Mouse (Mus musculus) adrenal gland, adult 2 months (tissue): Measurements from ENCODE around the gene Gpr87. TPM values are rescaled to one million over a fixed set of nuclear protein-coding genes. Genes with fewer than 3 reads are reported as not detected.

ENCODE experiments used
- DNase-seq: peaks from one replicate; pipeline ENCODE4 v3.0.0; 2021
- long read RNA-seq: library from polyadenylated mRNA; stranded (forward); transcript quantifications from one replicate; pipeline ENCODE4 v2.0.0, GENCODE M21; 2021
- polyA plus RNA-seq: library from polyadenylated mRNA; depleted of rRNA; stranded (reverse); fragments of >200 nt; gene quantifications from 2 replicates; pipeline ENCODE4 v1.2.3, GENCODE M21; 2012; rRNA removed
- total RNA-seq, 2 experiments: library from RNA; stranded (reverse); gene quantifications; 2 replicates each; pipeline ENCODE4 v1.2.3; 2021

Gpr87 gene
- total RNA-seq (not detected), polyA plus RNA-seq (not detected in 2 replicates)
- long read RNA-seq = 0 reads

GRCm38 (mm10) chr3:59194938-59195337, at the start of gene Gpr87:
Gene Gpr87, minus strand, starts transcription at chr3:59195104.
- DNase-seq = no peak

GRCm38 (mm10) chr3:59243384-59243783, 48.5 kb upstream of the Gpr87 start:
- no peak for DNase-seq

GRCm38 (mm10) chr3:59234878-59235277, 40.0 kb upstream of the Gpr87 start:
- no peak for DNase-seq

GRCm38 (mm10) chr3:59230912-59231311, 36.0 kb upstream of the Gpr87 start:
- no peak for DNase-seq

GRCm38 (mm10) chr3:59228730-59229551, 34.0 kb upstream of the Gpr87 start:
- DNase-seq = peak; percentile 20

- DNase-seq = no peak
Measured at GRCm38 (mm10) chr3:59227696-59228095, 32.8 kb upstream of the Gpr87 start.

- no peak for DNase-seq
Measured at GRCm38 (mm10) chr3:59225411-59225810, 30.5 kb upstream of the Gpr87 start.

GRCm38 (mm10) chr3:59222303-59222702, 27.4 kb upstream of the Gpr87 start:
- no peak for DNase-seq

GRCm38 (mm10) chr3:59219326-59219725, 24.4 kb upstream of the Gpr87 start:
- DNase-seq = no peak

GRCm38 (mm10) chr3:59217211-59217610, 22.3 kb upstream of the Gpr87 start:
- DNase-seq = no peak

GRCm38 (mm10) chr3:59212404-59212803, 17.5 kb upstream of the Gpr87 start:
- DNase-seq = no peak

- DNase-seq = no peak
Measured at GRCm38 (mm10) chr3:59211784-59212183, 16.9 kb upstream of the Gpr87 start.

- no peak for DNase-seq
Measured at GRCm38 (mm10) chr3:59210727-59211126, 15.8 kb upstream of the Gpr87 start, which contains the start of gene P2ry13. Gene P2ry13, minus strand, starts transcription at chr3:59210882.

- DNase-seq = no peak
Measured at GRCm38 (mm10) chr3:59210089-59210488, 15.2 kb upstream of the Gpr87 start.

GRCm38 (mm10) chr3:59208650-59209548, 14.0 kb upstream of the Gpr87 start:
- DNase-seq = peak; percentile 16

GRCm38 (mm10) chr3:59205941-59206340, 11.0 kb upstream of the Gpr87 start:
- no peak for DNase-seq

- DNase-seq = no peak
Measured at GRCm38 (mm10) chr3:59204719-59205503, 10.0 kb upstream of the Gpr87 start.

GRCm38 (mm10) chr3:59203802-59204520, 9.1 kb upstream of the Gpr87 start:
- no peak for DNase-seq

GRCm38 (mm10) chr3:59197329-59197948, 2.5 kb upstream of the Gpr87 start:
- no peak for DNase-seq

GRCm38 (mm10) chr3:59194099-59194498, 805 bp downstream of the Gpr87 start:
- DNase-seq = no peak

GRCm38 (mm10) chr3:59191674-59192073, 3.2 kb downstream of the Gpr87 start:
- DNase-seq = no peak
